Mouse (Mus musculus): ENCODE measurements around the gene Bri3.

Gene Bri3

GRCm38 (mm10) chr5:144263082-144263481, 18.8 kb downstream of the Bri3 start:
- DNase-seq (ENCODE audit: low spot score), result no peak

GRCm38 (mm10) chr5:144263496-144263895, 19.3 kb downstream of the Bri3 start:
- DNase-seq (ENCODE audit: low spot score), result no peak

GRCm38 (mm10) chr5:144267535-144268241, 23.5 kb downstream of the Bri3 start:
- DNase-seq (ENCODE audit: low spot score), result no peak

- DNase-seq (ENCODE audit: low spot score), result no peak
These were observed 25.7 kb downstream of the Bri3 start for GRCm38 (mm10) chr5:144269926-144270325.

GRCm38 (mm10) chr5:144270420-144270819, 26.2 kb downstream of the Bri3 start:
- no peak for DNase-seq (ENCODE audit: low spot score)

- DNase-seq (ENCODE audit: low spot score), result no peak
These were observed 26.9 kb downstream of the Bri3 start for GRCm38 (mm10) chr5:144271118-144271517.

- DNase-seq (ENCODE audit: low spot score), result no peak
These were observed 27.5 kb downstream of the Bri3 start for GRCm38 (mm10) chr5:144271772-144272171.

GRCm38 (mm10) chr5:144274904-144275303, 30.7 kb downstream of the Bri3 start:
- no peak for DNase-seq (ENCODE audit: low spot score)

- no peak for DNase-seq (ENCODE audit: low spot score)
These were observed 32.8 kb downstream of the Bri3 start for GRCm38 (mm10) chr5:144276898-144277630.

- no peak for DNase-seq (ENCODE audit: low spot score)
These were observed 34.2 kb downstream of the Bri3 start for GRCm38 (mm10) chr5:144278374-144278960.

GRCm38 (mm10) chr5:144279081-144279541, 34.9 kb downstream of the Bri3 start:
- no peak for DNase-seq (ENCODE audit: low spot score)

- DNase-seq (ENCODE audit: low spot score), result no peak
These were observed 35.7 kb downstream of the Bri3 start for GRCm38 (mm10) chr5:144279926-144280325.

- DNase-seq (ENCODE audit: low spot score), result no peak
These were observed 38.4 kb downstream of the Bri3 start for GRCm38 (mm10) chr5:144282470-144283260.

GRCm38 (mm10) chr5:144283551-144284031, 39.4 kb downstream of the Bri3 start:
- no peak for DNase-seq (ENCODE audit: low spot score)

GRCm38 (mm10) chr5:144284599-144284998, 40.4 kb downstream of the Bri3 start:
- DNase-seq (ENCODE audit: low spot score), result no peak

GRCm38 (mm10) chr5:144286591-144287266, 42.5 kb downstream of the Bri3 start:
- DNase-seq (ENCODE audit: low spot score), result no peak

GRCm38 (mm10) chr5:144287267-144287820, 43.1 kb downstream of the Bri3 start:
- DNase-seq (ENCODE audit: low spot score), result no peak

- no peak for DNase-seq (ENCODE audit: low spot score)
These were observed 44.2 kb downstream of the Bri3 start for GRCm38 (mm10) chr5:144288391-144288790.

GRCm38 (mm10) chr5:144289769-144290440, 45.7 kb downstream of the Bri3 start:
- no peak for DNase-seq (ENCODE audit: low spot score)

- no peak for DNase-seq (ENCODE audit: low spot score)
These were observed 50.7 kb downstream of the Bri3 start for GRCm38 (mm10) chr5:144294908-144295307.

- no peak for DNase-seq (ENCODE audit: low spot score)
These were observed 51.1 kb downstream of the Bri3 start for GRCm38 (mm10) chr5:144295357-144295756.
